ENCODE assay signal across 10 mouse cellular contexts in genomic region chr4:140982808-140983207, GRCm38 (mm10). TPM values are rescaled to one million over a fixed set of nuclear protein-coding genes. Genes with fewer than 3 reads are reported as not detected.
DNase-seq lines count a peak whose midpoint lies in the region; ATAC-seq and TF ChIP-seq lines count a peak whose summit lies in the region.
"Had no signal": no experiment of that assay in that cellular context is flagged by ENCODE, and none has a peak within 500 bp of the region (broad histone marks: within the 10 kb centered on the region; RNA-seq: fewer than 3 reads in every experiment).

No protein-coding gene starts in this region.

- no peak overlapping the region for H3K4me2 ChIP-seq in limb, embryonic 12.5 days
- 0 out of 2 replicates have a peak overlapping the region, but pooled peaks have one; percentile 6 for H3K4me2 ChIP-seq in liver, embryonic 12.5 days
- H3K4me2 ChIP-seq: heart, embryonic 12.5 days had no signal

- no peak overlapping the region for H3K9ac ChIP-seq in limb, embryonic 12.5 days (replicated peaks)
- H3K9ac ChIP-seq in liver, embryonic 12.5 days, result no peak overlapping the region

- TF ChIP-seq CTCF in G1E (IDR thresholded peaks at IDR 0.05; ENCODE audit: low read depth, low read length), result no peak

- no peaks in the 10 kb centered on the region for H3K27me3 ChIP-seq in limb, embryonic 12.5 days
- H3K27me3 ChIP-seq in limb, embryonic 10.5 days (ENCODE audit: low read depth, poor library complexity, severe bottlenecking), result no peaks in the 10 kb centered on the region
- H3K27me3 ChIP-seq in G1E (ENCODE audit: insufficient read depth, low read length), result peaks cover 4% of the 10 kb centered on the region; the same call in 1 of the 2 replicates
- no peaks in the 10 kb centered on the region; the same call in 1 of the 2 replicates for H3K27me3 ChIP-seq in liver, embryonic 12.5 days (replicated peaks)
- H3K27me3 ChIP-seq: heart, embryonic 12.5 days had no signal

- peaks cover 3% of the 10 kb centered on the region; the same call in 1 of the 2 replicates for H3K9me3 ChIP-seq in limb, embryonic 12.5 days
- H3K9me3 ChIP-seq in limb, embryonic 10.5 days (replicated peaks), result no peaks in the 10 kb centered on the region
- peaks cover 4% of the 10 kb centered on the region for H3K9me3 ChIP-seq in G1E (replicated peaks)
- H3K9me3 ChIP-seq in liver, embryonic 12.5 days (replicated peaks), result no peaks in the 10 kb centered on the region

- H3K4me3 ChIP-seq in limb, embryonic 12.5 days (replicated peaks), result no peak overlapping the region
- no peak overlapping the region for H3K4me3 ChIP-seq in limb, embryonic 10.5 days
- H3K4me3 ChIP-seq in G1E (ENCODE audit: low read depth, low read length), result peak overlapping the region; percentile 60; the same call in 1 of the 2 replicates
- H3K4me3 ChIP-seq in brown adipose tissue, adult 24 weeks (ENCODE audit: insufficient read depth, low read depth, low read length), result no peak overlapping the region
- H3K4me3 ChIP-seq in liver, embryonic 12.5 days, result no peak overlapping the region
- H3K4me3 ChIP-seq: heart, embryonic 12.5 days had no signal

- DNase-seq in limb, embryonic 10.5 days (ENCODE audit: low spot score), result no peak
- DNase-seq in G1E (ENCODE audit: low spot score), result no peak
- no peak for DNase-seq in right cerebral cortex, postnatal 25 days
- no peak for DNase-seq in gastrocnemius, adult 18-20 months (ENCODE audit: low spot score)
- no peak for DNase-seq in frontal cortex, postnatal 14 days (ENCODE audit: low spot score in 2 of 2)

- peaks cover 20% of the 10 kb centered on the region for H3K4me1 ChIP-seq in limb, embryonic 12.5 days (replicated peaks)
- peaks cover 29% of the 10 kb centered on the region for H3K4me1 ChIP-seq in limb, embryonic 10.5 days
- H3K4me1 ChIP-seq in G1E (ENCODE audit: insufficient read depth, low read depth, low read length), result peaks cover 54% of the 10 kb centered on the region
- H3K4me1 ChIP-seq in brown adipose tissue, adult 24 weeks (ENCODE audit: control insufficient read depth, insufficient read depth, insufficient read length, low read length), result peaks cover 5% of the 10 kb centered on the region; the same call in 1 of the 2 replicates
- H3K4me1 ChIP-seq in liver, embryonic 12.5 days, result peaks cover 46% of the 10 kb centered on the region

- no peak for ATAC-seq in limb, embryonic 12.5 days (ENCODE audit: insufficient number of reproducible peaks, insufficient read depth, low FRiP score, low TSS enrichment, low read depth)
- no peak for ATAC-seq in G1E (ENCODE audit: extremely low read depth, insufficient number of reproducible peaks, low FRiP score, poor library complexity, severe bottlenecking)
- ATAC-seq in liver, embryonic 12.5 days, result no peak

- peak overlapping the region; percentile 18; the same call in 1 of the 2 replicates for H3K27ac ChIP-seq in limb, embryonic 12.5 days
- H3K27ac ChIP-seq in limb, embryonic 10.5 days, result no peak overlapping the region
- peak overlapping the region; percentile 56 for H3K27ac ChIP-seq in brown adipose tissue, adult 24 weeks (replicated peaks; ENCODE audit: low read depth, low read length)
- H3K27ac ChIP-seq in liver, embryonic 12.5 days, result peak overlapping the region; percentile 50; the same call in 1 of the 2 replicates

- H3K36me3 ChIP-seq in limb, embryonic 12.5 days, result peaks cover 31% of the 10 kb centered on the region
- H3K36me3 ChIP-seq in limb, embryonic 10.5 days, result peaks cover 35% of the 10 kb centered on the region
- H3K36me3 ChIP-seq in G1E (replicated peaks), result peaks cover 29% of the 10 kb centered on the region
- H3K36me3 ChIP-seq in liver, embryonic 12.5 days, result peaks cover 26% of the 10 kb centered on the region

- WGBS in limb, embryonic 12.5 days, result 51% methylated on average over 4 of the region's 4 CpGs
- WGBS in limb, embryonic 10.5 days, result 80% methylated on average over 4 of the region's 4 CpGs
- WGBS in liver, embryonic 12.5 days (ENCODE audit: insufficient replicate concordance), result 50% methylated on average over 4 of the region's 4 CpGs

RNA-seq across cellular contexts. Expression of gene Atp13a2, which starts 3.9 kb away (rescaled TPM):
- polyA plus RNA-seq in limb, embryonic 12.5 days (2016; fragmentation: Nextera tagmentation; extraction: Ambion mirVana), result 44.1 and 46.0 TPM in 2 replicates
- polyA plus RNA-seq in limb, embryonic 10.5 days (2016; fragmentation: Nextera tagmentation; extraction: Ambion mirVana), result 33.9 and 44.0 TPM in 2 replicates
- total RNA-seq in G1E (2014; fragmentation: Nextera tagmentation) (22.3 and 34.0 TPM in 2 replicates), G1E (2017) (21.4 and 26.6 TPM in 2 replicates)
- 67.7 and 124 TPM in 2 replicates for polyA plus RNA-seq in G1E (2012)
- 6.7 and 6.8 TPM in 2 replicates for polyA plus RNA-seq in brown adipose tissue, adult 24 weeks (2012; ENCODE audit: insufficient read depth, insufficient read length, missing spikeins)
- 30.8 and 31.4 TPM in 2 replicates for polyA plus RNA-seq in liver, embryonic 12.5 days (2016; fragmentation: Nextera tagmentation; extraction: Ambion mirVana)
- total RNA-seq in gastrocnemius, adult 18-20 months (2021), result 10 to 100 TPM; 16.2 to 21.1 TPM

RNA-seq across cellular contexts. Expression of gene Sdhb, which starts 21.8 kb away (rescaled TPM):
- 381 and 392 TPM in 2 replicates for polyA plus RNA-seq in limb, embryonic 12.5 days (2016; fragmentation: Nextera tagmentation; extraction: Ambion mirVana)
- 428 and 436 TPM in 2 replicates for polyA plus RNA-seq in limb, embryonic 10.5 days (2016; fragmentation: Nextera tagmentation; extraction: Ambion mirVana)
- total RNA-seq in G1E (2014; fragmentation: Nextera tagmentation) (51.2 and 51.7 TPM in 2 replicates), G1E (2017) (100 and 103 TPM in 2 replicates)
- 105 and 142 TPM in 2 replicates for polyA plus RNA-seq in G1E (2012)
- polyA plus RNA-seq in brown adipose tissue, adult 24 weeks (2012; ENCODE audit: insufficient read depth, insufficient read length, missing spikeins), result 2,044 and 2,390 TPM in 2 replicates
- 241 and 248 TPM in 2 replicates for polyA plus RNA-seq in liver, embryonic 12.5 days (2016; fragmentation: Nextera tagmentation; extraction: Ambion mirVana)
- total RNA-seq in gastrocnemius, adult 18-20 months (2021), result 100 to 1,000 TPM; 630 to 677 TPM

RNA-seq across cellular contexts. Expression of gene Mfap2, which starts 27.4 kb away (rescaled TPM):
- 512 and 562 TPM in 2 replicates for polyA plus RNA-seq in limb, embryonic 12.5 days (2016; fragmentation: Nextera tagmentation; extraction: Ambion mirVana)
- polyA plus RNA-seq in limb, embryonic 10.5 days (2016; fragmentation: Nextera tagmentation; extraction: Ambion mirVana), result 444 and 521 TPM in 2 replicates
- total RNA-seq in G1E (2014; fragmentation: Nextera tagmentation) (not detected in 2 replicates), G1E (2017) (not detected in 2 replicates)
- not detected in 2 replicates for polyA plus RNA-seq in G1E (2012)
- polyA plus RNA-seq in brown adipose tissue, adult 24 weeks (2012; ENCODE audit: insufficient read depth, insufficient read length, missing spikeins), result 1.4 and 3.0 TPM in 2 replicates
- polyA plus RNA-seq in liver, embryonic 12.5 days (2016; fragmentation: Nextera tagmentation; extraction: Ambion mirVana), result 40.7 and 46.7 TPM in 2 replicates
- total RNA-seq in gastrocnemius, adult 18-20 months (2021), result 1 to 10 TPM; 1.1 to 2.3 TPM
- total RNA-seq: monocyte, adult 5-6 weeks had no signal

Comparison
In these comparisons a context has a peak if more than half of its experiments do, and no peak if none do; other contexts are left out.
1. RNA of gene Mfap2, which starts 27.4 kb away (polyA plus RNA-seq): 444 to 521 TPM in limb, embryonic 10.5 days, 512 to 562 TPM in limb, embryonic 12.5 days and 40.7 to 46.7 TPM in liver, embryonic 12.5 days; 1.4 to 3.0 TPM in brown adipose tissue, adult 24 weeks and not detected in G1E; every median in the first group is over 10 times any median in the second.